Mouse (Mus musculus): ENCODE measurements around the gene Thap11.

- TF ChIP-seq POLR2A (IDR thresholded peaks at IDR 0.05; ENCODE audit: control insufficient read depth, extremely low read depth, insufficient read depth, low read length, poor library complexity) (no peak), CTCF (IDR thresholded peaks at IDR 0.05; ENCODE audit: borderline replicate concordance, control insufficient read depth, extremely low read depth, insufficient read depth, low read length, poor library complexity) (no peak)
Measured at GRCm38 (mm10) chr8:105852146-105852729, 2.7 kb upstream of the Thap11 start.
